Mouse (Mus musculus): ENCODE data around the gene Mfap4. TPM values are rescaled to one million over a fixed set of nuclear protein-coding genes. Genes with fewer than 3 reads are reported as not detected.

Gene Mfap4
- polyA plus RNA-seq, 1 experiment from 2014 or later = 319 TPM

DNA sequence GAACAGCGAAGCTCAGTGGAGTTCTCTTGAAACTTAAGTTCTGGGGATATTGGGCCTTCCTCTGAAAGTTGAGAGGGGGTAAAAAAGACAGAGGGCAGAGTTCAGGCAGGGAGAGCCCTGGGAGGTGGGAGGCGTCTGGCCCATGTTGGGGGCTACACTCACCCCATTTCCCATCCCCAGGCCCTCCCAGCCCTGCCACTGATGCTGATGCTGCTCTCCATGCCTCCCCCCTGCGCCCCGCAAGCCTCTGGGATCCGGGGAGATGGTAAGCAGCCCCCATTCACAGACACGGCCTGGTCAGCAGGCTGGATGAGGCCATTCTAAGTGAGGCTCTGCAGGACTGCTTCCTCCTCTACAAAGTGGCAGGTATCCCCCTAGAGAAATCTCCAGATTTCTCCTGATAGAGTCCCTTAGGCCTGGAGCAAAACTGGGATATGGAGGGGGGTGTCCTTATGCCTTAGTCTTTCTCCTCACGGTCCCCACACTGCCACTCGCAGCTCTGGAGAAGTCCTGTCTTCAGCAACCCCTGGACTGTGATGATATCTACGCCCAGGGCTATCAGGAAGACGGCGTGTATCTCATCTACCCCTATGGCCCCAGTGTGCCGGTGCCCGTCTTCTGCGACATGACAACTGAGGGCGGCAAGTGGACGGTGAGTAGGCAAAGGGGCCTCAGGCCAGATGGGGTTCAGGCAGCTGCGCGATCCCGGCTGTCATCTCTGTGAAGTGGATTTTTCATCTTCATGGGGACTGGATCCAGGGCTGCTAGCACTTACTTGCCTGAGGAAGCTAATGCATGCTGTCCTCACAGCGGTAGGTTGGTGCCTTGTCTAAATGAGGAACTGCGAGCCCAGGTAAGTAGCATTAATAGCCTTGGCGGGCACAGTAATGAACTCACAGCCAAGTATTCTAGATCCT is 568 bp downstream of the Mfap4 start:
- ATAC-seq (ENCODE audit: low FRiP score, low read depth) = peak; percentile 10
- Histone ChIP-seq H3K36me3 (peaks cover 40% of the 10 kb centered on the region), H3K27me3 (no peaks in the 10 kb centered on the region), H3K9ac (peak overlapping the region; percentile 85), H3K4me2 (replicated peaks) (peak overlapping the region; percentile 95), H3K4me1 (peaks cover 79% of the 10 kb centered on the region), H3K4me3 (peak overlapping the region; percentile 58), H3K27ac (peak overlapping the region; percentile 100), H3K9me3 (no peaks in the 10 kb centered on the region)
- 25% methylated on average over 22 of the region's 22 CpGs for WGBS

DNA sequence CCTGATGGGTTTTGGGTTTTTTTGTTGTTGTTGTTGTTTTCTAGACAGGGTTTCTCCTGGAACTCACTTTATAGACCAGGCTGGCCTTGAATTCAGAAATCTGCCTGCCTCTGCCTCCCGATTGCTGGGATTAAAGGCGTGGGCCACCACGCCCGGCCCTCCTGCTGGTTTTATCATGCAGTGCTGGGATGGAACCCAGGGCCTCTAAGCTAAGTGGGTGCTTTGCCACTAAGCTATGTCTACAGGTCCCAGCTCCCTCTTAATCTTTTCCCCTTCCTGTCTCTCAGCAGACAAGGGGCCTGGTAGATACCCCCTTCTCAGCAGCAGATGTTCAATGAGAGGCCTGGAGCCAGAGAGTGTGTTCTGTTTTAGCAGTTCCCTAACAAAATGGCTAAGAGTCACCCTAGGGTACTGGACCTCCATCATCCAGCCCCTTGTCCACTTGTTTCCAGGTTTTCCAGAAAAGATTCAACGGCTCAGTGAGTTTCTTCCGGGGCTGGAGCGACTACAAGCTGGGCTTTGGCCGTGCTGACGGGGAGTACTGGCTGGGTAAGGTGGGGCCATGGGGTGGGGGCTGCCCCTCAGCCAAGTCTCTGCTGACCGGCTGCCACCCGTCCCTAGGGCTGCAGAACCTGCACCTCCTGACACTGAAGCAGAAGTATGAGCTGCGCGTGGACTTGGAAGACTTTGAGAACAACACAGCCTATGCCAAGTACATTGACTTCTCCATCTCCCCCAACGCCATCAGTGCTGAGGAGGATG is 1.4 kb downstream of the Mfap4 start:
- Histone ChIP-seq H3K4me1 (peaks cover 83% of the 10 kb centered on the region), H3K36me3 (peaks cover 48% of the 10 kb centered on the region), H3K9me3 (no peaks in the 10 kb centered on the region), H3K9ac (peak overlapping the region; percentile 85), H3K4me3 (peak overlapping the region; percentile 58), H3K27me3 (no peaks in the 10 kb centered on the region), H3K4me2 (replicated peaks) (peak overlapping the region; percentile 95), H3K27ac (peak overlapping the region; percentile 100)
- no peak for ATAC-seq (ENCODE audit: low FRiP score, low read depth)
- 82% methylated on average over 14 of the region's 14 CpGs for WGBS

DNA sequence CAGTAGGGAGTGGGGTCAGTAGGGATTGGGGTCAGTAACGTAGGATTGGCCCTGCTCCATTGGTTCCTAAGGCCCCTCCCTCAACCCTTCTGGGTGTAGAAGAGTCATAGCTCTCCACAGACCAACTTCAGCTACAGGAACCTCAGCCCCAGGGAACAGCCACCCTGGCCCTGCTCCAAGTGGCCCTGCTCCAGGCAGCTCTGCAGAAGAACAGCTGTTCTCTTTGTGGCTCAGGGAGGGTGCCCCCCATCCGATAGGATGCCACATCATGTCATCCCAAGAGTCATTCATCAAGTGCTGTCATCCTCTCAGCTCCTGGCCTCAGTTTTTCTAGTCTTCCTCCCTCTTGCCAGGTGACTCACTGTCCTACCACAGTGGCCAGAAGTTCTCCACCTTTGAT is 2.2 kb downstream of the Mfap4 start:
- Histone ChIP-seq H3K4me2 (replicated peaks) (peak overlapping the region; percentile 95), H3K36me3 (peaks cover 56% of the 10 kb centered on the region), H3K27me3 (no peaks in the 10 kb centered on the region), H3K4me3 (peak overlapping the region; percentile 58), H3K9me3 (no peaks in the 10 kb centered on the region), H3K9ac (no peak overlapping the region), H3K27ac (no peak overlapping the region), H3K4me1 (peaks cover 80% of the 10 kb centered on the region)
- ATAC-seq (ENCODE audit: low FRiP score, low read depth) = no peak
- WGBS = 63% methylated on average over 2 of the region's 2 CpGs

DNA sequence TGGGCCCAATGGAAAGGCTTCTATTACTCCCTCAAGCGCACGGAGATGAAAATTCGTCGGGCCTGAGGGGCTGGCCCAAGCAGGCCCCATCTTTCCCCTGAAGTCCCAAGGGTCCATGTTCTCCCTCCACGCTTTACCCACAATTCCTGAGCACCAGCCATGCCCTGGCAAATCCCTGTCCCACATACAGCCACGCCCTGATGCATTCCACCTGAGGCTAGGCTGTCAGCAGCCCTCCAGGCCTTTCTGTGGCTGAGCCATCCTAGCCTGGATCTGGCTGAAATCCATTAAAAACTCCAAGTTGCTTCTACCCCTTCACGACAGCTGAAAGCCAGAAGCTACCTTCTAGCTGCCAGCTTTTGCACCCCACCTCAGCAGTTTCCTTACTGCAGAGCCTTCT is 2.7 kb downstream of the Mfap4 start:
- Histone ChIP-seq H3K9me3 (no peaks in the 10 kb centered on the region), H3K4me1 (peaks cover 85% of the 10 kb centered on the region), H3K4me2 (replicated peaks) (peak overlapping the region; percentile 95), H3K27me3 (no peaks in the 10 kb centered on the region), H3K36me3 (peaks cover 59% of the 10 kb centered on the region), H3K27ac (peak overlapping the region; percentile 44; the same call in 1 of the 2 replicates), H3K4me3 (no peak overlapping the region), H3K9ac (no peak overlapping the region)
- no peak for ATAC-seq (ENCODE audit: low FRiP score, low read depth)
- WGBS = 84% methylated on average over 7 of the region's 7 CpGs

DNA sequence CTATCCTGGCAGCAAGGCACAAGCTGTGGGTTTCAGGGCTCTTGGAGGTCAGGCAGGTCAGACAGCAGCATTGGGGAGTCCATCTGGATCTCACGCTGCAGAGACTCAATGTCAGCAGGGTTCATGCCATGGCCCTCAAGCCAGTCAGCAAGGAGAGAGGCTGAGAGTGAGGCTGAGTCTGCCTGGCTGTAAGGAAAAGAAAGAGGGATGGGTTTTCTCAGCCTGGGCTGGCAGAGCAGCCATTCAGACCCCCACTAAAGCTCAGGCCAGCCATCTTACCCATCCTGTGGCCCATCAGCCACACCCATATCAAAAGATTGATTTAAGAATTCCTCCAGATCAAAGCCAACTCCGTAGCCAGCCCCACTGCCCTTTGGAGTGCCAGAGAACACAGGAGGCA is 3.9 kb downstream of the Mfap4 start:
- 86% methylated on average over 2 of the region's 2 CpGs for WGBS
- Histone ChIP-seq H3K9me3 (no peaks in the 10 kb centered on the region), H3K4me3 (no peak overlapping the region), H3K36me3 (peaks cover 59% of the 10 kb centered on the region), H3K27me3 (no peaks in the 10 kb centered on the region), H3K4me1 (peaks cover 79% of the 10 kb centered on the region), H3K4me2 (replicated peaks) (no peak overlapping the region), H3K9ac (no peak overlapping the region), H3K27ac (no peak overlapping the region)
- ATAC-seq (ENCODE audit: low FRiP score, low read depth) = no peak

DNA sequence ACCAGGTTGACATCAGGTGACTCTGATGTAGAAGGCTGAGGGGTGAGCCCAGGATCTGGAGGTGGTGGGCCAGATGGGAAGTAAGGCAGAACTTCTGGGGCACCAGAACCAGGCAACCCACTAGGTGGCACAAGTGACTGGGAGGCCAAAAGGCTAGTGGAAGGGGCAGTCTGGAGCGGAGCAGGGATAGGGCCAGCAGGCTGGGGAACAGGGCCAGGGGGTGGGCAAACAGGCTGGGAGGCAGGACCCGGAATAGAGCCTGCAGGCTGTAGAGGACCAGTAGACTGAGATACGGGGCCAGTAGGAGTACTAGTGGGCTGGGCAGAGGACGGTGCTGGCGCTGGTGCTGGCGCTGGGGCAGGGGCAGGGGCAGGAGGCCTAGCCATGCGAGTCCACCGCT is 4.6 kb downstream of the Mfap4 start:
- 91% methylated on average over 8 of the region's 8 CpGs for WGBS

DNA sequence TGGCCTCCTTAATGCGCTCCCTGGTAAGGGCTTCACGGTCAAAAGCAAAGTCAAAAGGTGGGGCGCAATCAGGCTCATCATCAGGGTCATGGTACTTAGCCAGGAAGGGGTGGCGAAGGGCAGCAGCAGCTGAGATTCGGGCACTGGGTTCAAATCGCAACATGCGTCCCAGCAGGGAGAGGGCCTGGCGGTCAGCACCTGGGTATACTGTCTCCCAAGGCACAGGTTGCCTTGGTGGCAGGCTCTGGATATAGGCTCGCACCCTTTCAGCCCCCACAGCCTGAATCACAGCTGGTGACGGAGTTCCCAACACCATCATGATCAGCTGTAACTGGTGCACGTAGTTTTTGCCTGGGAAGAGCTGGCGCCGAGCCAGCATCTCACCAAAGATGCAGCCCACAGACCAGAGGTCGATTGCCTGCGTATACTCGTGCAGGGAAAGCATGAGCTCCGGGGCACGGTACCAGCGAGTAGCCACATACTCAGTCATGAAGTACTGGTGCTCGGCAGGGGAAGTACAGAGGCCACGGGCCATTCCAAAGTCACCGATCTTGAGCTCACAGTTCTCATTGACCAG is 5.8 kb downstream of the Mfap4 start:
- H3K4me2 ChIP-seq (replicated peaks) = no peak overlapping the region
- H3K9me3 ChIP-seq = no peaks in the 10 kb centered on the region
- H3K4me3 ChIP-seq = 0 out of 2 replicates have a peak overlapping the region, but pooled peaks have one; percentile 3
- no peak for ATAC-seq (ENCODE audit: low FRiP score, low read depth)
- H3K9ac ChIP-seq = peak overlapping the region; percentile 25; the same call in 1 of the 2 replicates
- H3K4me1 ChIP-seq = peaks cover 68% of the 10 kb centered on the region
- WGBS = 92% methylated on average over 22 of the region's 22 CpGs
- no peaks in the 10 kb centered on the region for H3K27me3 ChIP-seq
- peaks cover 59% of the 10 kb centered on the region for H3K36me3 ChIP-seq
- H3K27ac ChIP-seq = no peak overlapping the region

More for the DNA sequence above, 4.6 kb downstream of the Mfap4 start:
- Histone ChIP-seq H3K4me1 (peaks cover 71% of the 10 kb centered on the region), H3K9ac (no peak overlapping the region), H3K27me3 (no peaks in the 10 kb centered on the region), H3K4me2 (replicated peaks) (peak overlapping the region; percentile 17; the same call in 1 of the 2 replicates), H3K4me3 (no peak overlapping the region), H3K36me3 (peaks cover 59% of the 10 kb centered on the region), H3K9me3 (no peaks in the 10 kb centered on the region), H3K27ac (no peak overlapping the region)
- no peak for ATAC-seq (ENCODE audit: low FRiP score, low read depth)

DNA sequence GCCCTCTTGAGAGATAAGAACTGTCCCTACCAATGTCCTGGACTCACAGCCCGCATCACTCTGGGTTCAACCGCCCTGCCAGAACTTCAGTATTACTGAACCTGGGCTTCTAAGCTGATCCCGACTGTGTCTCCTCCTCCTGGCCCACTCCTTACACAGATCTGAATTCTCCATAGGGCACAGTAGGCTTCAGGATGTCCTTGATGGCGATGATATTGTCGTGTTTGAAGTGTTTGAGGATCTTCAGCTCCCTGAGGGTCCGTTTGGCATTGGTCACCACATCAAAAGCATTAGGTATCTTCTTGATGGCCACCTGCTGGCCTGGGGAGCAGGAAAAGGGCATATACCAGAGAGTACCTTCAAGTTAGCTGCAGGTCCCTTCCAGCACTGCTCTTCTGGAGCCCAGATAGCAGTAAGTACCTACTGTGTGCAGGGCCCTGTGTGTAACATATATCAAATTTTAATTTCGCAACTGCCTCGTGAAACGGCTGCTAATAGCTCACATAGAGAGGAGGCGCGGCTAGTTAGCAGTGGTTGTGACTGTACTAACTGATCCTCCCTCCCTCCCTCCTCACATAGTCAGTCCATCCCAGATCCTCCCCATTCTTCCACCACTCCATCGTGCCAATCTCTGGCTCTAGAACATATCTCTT is 7.6 kb downstream of the Mfap4 start:
- Histone ChIP-seq H3K4me2 (replicated peaks) (peak overlapping the region; percentile 94), H3K27ac (peak overlapping the region; percentile 85), H3K9me3 (no peaks in the 10 kb centered on the region), H3K4me3 (peak overlapping the region; percentile 76), H3K27me3 (no peaks in the 10 kb centered on the region), H3K4me1 (peaks cover 49% of the 10 kb centered on the region), H3K9ac (peak overlapping the region; percentile 89), H3K36me3 (peaks cover 49% of the 10 kb centered on the region)
- no peak for ATAC-seq (ENCODE audit: low FRiP score, low read depth)
- 72% methylated on average over 12 of the region's 12 CpGs for WGBS

DNA sequence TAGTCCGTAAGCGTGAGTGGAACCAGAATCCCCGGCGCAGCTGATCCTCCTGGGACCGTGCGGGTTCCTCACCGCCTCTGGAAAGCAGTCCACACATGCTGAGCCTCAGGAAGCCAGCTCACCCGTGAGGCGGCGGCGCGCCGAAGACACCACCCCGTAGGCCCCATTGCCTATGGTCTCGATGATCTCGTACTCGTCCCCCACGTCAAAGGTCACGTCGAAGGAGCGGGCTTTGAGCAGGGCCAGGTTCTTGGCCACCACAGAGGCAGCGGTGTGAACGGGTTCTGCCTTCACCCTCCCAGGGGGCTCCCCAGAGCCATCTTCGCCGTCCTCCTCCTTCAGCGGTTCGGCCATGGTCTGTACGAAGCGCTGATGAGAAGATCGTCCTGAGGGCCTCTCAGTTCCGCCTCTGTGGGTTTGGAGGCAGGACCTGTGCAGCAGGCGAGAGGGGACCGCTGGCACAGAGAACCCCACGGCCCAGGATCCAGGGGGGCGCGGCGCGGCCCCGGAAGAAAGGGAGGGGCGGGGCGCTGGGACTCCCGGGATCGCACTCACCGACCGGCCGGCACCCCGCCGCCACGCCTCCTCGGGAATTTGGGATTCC is 8.4 kb downstream of the Mfap4 start:
- peak; percentile 57 for ATAC-seq (ENCODE audit: low FRiP score, low read depth)
- peak overlapping the region; percentile 76 for H3K4me3 ChIP-seq
- peak overlapping the region; percentile 85 for H3K27ac ChIP-seq
- under 1% methylated on average over 50 of the region's 50 CpGs for WGBS
- H3K36me3 ChIP-seq = peaks cover 41% of the 10 kb centered on the region
- H3K9me3 ChIP-seq = no peaks in the 10 kb centered on the region
- peaks cover 42% of the 10 kb centered on the region for H3K4me1 ChIP-seq
- H3K4me2 ChIP-seq (replicated peaks) = peak overlapping the region; percentile 94
- no peaks in the 10 kb centered on the region for H3K27me3 ChIP-seq
- peak overlapping the region; percentile 89 for H3K9ac ChIP-seq

DNA sequence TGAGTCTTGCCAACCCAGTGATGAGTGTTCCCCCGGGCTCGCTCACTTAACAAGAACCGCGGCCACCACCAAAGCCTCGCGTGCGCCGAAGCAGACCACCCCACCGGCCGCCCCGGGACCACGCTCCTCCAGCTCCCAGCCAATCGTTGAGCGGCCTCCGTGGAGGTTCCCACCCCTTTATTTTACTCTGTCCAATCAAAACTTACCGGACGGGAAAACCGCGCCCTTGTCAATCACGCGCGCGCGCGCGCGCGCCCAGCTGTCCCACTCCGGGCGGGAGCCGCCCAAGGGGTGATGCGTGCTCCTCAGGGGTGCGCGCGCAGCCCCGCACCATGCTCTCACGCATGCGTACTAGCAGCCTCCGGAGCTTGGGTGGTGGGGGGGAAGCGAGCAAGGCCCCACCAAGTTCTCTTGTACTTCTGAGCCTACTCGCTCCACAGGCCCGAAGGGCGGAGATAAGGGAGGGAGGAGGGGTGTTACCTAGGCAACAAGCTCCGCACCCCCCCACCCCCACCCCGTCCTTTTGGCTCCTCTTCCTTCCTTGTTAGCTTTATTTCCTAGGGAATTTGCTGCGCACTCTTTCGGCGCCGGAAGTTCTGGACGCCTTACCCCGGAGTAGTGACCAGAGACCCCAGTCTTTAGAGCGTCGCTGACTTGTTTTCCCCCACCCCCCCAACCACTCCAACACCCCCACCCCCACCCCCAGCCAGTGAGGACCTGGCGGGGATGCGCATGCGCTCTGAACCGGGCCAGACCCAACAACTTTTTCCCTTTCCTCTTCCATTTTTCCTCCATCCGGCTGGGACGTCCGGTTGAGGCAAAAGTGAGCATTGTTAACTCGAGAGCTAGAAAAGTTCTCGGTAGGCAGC is 9.1 kb downstream of the Mfap4 start, which contains the start of gene Mapk7:
Mapk7 (minus strand) TSS at position 278 of the 869 bp plus-strand sequence.
- Histone ChIP-seq H3K27ac (peak within 1 kb of the TSS; percentile 88), H3K9me3 (no peaks in the 10 kb centered on the region), H3K36me3 (peaks cover 34% of the 10 kb centered on the region), H3K4me3 (peak within 1 kb of the TSS; percentile 76), H3K4me2 (replicated peaks) (peak within 1 kb of the TSS; percentile 94), H3K9ac (peak within 1 kb of the TSS; percentile 89), H3K4me1 (peaks cover 45% of the 10 kb centered on the region), H3K27me3 (no peaks in the 10 kb centered on the region)
- WGBS = under 1% methylated on average over 62 of the region's 62 CpGs
- ATAC-seq (ENCODE audit: low FRiP score, low read depth) = peak; percentile 95
